Mouse (Mus musculus): ENCODE measurements at regions not wholly inside any gene's neighbourhood (a gene's known extent, or its start where the extent isn't known, plus 50 kb on each side); places are given as distances from the start of the nearest gene placed in this dataset.

DNA sequence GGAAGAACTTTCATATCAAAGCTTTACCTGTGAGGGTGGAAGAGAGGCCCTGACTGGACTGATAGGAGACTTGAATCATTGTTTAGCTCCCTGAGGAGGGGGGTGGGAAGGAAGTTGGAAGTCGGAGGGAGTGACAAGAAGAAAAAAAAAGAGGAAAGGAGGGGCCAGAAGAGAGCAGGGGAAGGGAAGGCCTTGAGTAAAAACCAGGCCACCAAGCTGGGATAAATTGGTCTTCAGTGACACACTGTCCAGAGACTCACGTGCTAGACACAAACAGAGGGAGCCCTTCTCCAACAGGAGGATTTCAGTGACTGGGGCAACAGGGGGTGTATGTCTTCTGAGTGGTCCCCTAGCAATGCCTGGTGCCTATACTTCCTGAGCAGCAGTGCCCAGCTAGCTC, 172.9 kb downstream of the Dact1 start:
- Histone ChIP-seq H3K4me1 (replicated peaks; ENCODE audit: control insufficient read depth, insufficient read depth, low read length) (peaks cover 20% of the 10 kb centered on the region), H3K9ac (ENCODE audit: low read length) (no peak overlapping the region), H3K9me3 (ENCODE audit: control insufficient read depth, low read length) (no peaks in the 10 kb centered on the region), H3K4me2 (ENCODE audit: low read depth, low read length) (no peak overlapping the region), H3K36me3 (ENCODE audit: control insufficient read depth, insufficient read depth, low read length) (no peaks in the 10 kb centered on the region), H3K27me3 (ENCODE audit: control insufficient read depth, insufficient read depth, low read depth, low read length) (peaks cover 3% of the 10 kb centered on the region; the same call in 1 of the 2 replicates), H3K27ac (ENCODE audit: low read length) (peak overlapping the region; percentile 25), H3K4me3 (ENCODE audit: low read length) (no peak overlapping the region)
- WGBS, result 23% methylated on average over 2 of the region's 2 CpGs
- ATAC-seq (ENCODE audit: low read depth), result peak; percentile 50; the same call in 1 of the 2 replicates

DNA sequence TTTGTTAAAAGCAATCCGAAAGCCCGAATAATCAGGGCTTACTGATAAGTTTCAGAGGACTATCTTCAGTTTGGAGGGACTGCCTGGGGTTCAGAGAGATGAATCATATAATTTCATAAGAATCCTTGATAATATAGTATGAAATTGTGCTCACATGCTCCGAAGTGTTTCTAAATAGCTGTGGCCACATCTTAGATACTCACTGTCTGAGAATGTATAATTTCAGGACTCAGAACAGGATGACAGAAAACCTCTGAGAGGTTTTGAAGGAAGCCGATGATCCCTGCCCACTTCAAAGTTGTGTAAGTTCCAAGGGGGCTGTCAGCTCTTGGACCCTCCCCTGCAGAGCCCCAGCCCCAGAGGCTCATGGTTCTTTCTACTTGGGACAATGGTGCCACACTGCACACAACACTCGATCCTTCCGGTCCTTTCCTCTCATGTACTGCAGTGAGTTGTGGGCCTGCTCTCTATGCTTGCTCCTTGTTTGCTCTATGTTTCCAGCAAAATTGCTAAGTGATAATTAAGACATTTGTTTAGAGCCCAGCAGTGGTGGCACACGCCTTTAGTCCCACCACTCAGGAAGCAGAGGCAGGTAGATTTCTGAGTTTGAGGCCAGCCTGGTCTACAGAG, 174.0 kb downstream of the Dact1 start:
- no peak for ATAC-seq (ENCODE audit: low read depth)
- H3K4me1 ChIP-seq (replicated peaks; ENCODE audit: control insufficient read depth, insufficient read depth, low read length), result peaks cover 20% of the 10 kb centered on the region
- no peaks in the 10 kb centered on the region for H3K9me3 ChIP-seq (ENCODE audit: control insufficient read depth, low read length)
- H3K36me3 ChIP-seq (ENCODE audit: control insufficient read depth, insufficient read depth, low read length), result no peaks in the 10 kb centered on the region
- peaks cover 3% of the 10 kb centered on the region; the same call in 1 of the 2 replicates for H3K27me3 ChIP-seq (ENCODE audit: control insufficient read depth, insufficient read depth, low read depth, low read length)
- H3K4me3 ChIP-seq (ENCODE audit: low read length), result no peak overlapping the region
- H3K4me2 ChIP-seq (ENCODE audit: low read depth, low read length), result no peak overlapping the region
- no peak overlapping the region for H3K27ac ChIP-seq (ENCODE audit: low read length)
- WGBS, result 73% methylated on average over 7 of the region's 7 CpGs
- no peak overlapping the region for H3K9ac ChIP-seq (ENCODE audit: low read length)

GRCm38 (mm10) chr12:71484286-71484685, 174.6 kb downstream of the Dact1 start:
- H3K4me1 ChIP-seq (replicated peaks; ENCODE audit: control insufficient read depth, insufficient read depth, low read length), result peaks cover 22% of the 10 kb centered on the region
- no peak for ATAC-seq (ENCODE audit: low read depth)
- H3K27ac ChIP-seq (ENCODE audit: low read length), result no peak overlapping the region
- no peak overlapping the region for H3K4me2 ChIP-seq (ENCODE audit: low read depth, low read length)
- no peaks in the 10 kb centered on the region for H3K27me3 ChIP-seq (ENCODE audit: control insufficient read depth, insufficient read depth, low read depth, low read length)
- H3K36me3 ChIP-seq (ENCODE audit: control insufficient read depth, insufficient read depth, low read length), result no peaks in the 10 kb centered on the region
- WGBS, result 96% methylated on average over 5 of the region's 5 CpGs
- no peak overlapping the region for H3K4me3 ChIP-seq (ENCODE audit: low read length)
- no peak overlapping the region for H3K9ac ChIP-seq (ENCODE audit: low read length)
- no peaks in the 10 kb centered on the region for H3K9me3 ChIP-seq (ENCODE audit: control insufficient read depth, low read length)

- no peak for ATAC-seq (ENCODE audit: low read depth)
- H3K9ac ChIP-seq (ENCODE audit: low read length), result no peak overlapping the region
- H3K4me2 ChIP-seq (ENCODE audit: low read depth, low read length), result no peak overlapping the region
- peaks cover 22% of the 10 kb centered on the region for H3K4me1 ChIP-seq (replicated peaks; ENCODE audit: control insufficient read depth, insufficient read depth, low read length)
- H3K9me3 ChIP-seq (ENCODE audit: control insufficient read depth, low read length), result no peaks in the 10 kb centered on the region
- H3K27ac ChIP-seq (ENCODE audit: low read length), result no peak overlapping the region
- no peak overlapping the region for H3K4me3 ChIP-seq (ENCODE audit: low read length)
- no peaks in the 10 kb centered on the region for H3K27me3 ChIP-seq (ENCODE audit: control insufficient read depth, insufficient read depth, low read depth, low read length)
- H3K36me3 ChIP-seq (ENCODE audit: control insufficient read depth, insufficient read depth, low read length), result no peaks in the 10 kb centered on the region
- 86% methylated on average over 12 of the region's 12 CpGs for WGBS
These were observed 176.4 kb downstream of the Dact1 start for GRCm38 (mm10) chr12:71486078-71486477.

GRCm38 (mm10) chr12:71487591-71488435, 178.1 kb downstream of the Dact1 start:
- 57% methylated on average over 6 of the region's 6 CpGs for WGBS
- H3K4me2 ChIP-seq (ENCODE audit: low read depth, low read length), result no peak overlapping the region
- H3K9me3 ChIP-seq (ENCODE audit: control insufficient read depth, low read length), result no peaks in the 10 kb centered on the region
- H3K4me1 ChIP-seq (replicated peaks; ENCODE audit: control insufficient read depth, insufficient read depth, low read length), result peaks cover 8% of the 10 kb centered on the region; the same call in 1 of the 2 replicates
- H3K4me3 ChIP-seq (ENCODE audit: low read length), result no peak overlapping the region
- no peak for ATAC-seq (ENCODE audit: low read depth)
- no peaks in the 10 kb centered on the region for H3K27me3 ChIP-seq (ENCODE audit: control insufficient read depth, insufficient read depth, low read depth, low read length)
- no peak overlapping the region for H3K9ac ChIP-seq (ENCODE audit: low read length)
- no peak overlapping the region for H3K27ac ChIP-seq (ENCODE audit: low read length)
- no peaks in the 10 kb centered on the region for H3K36me3 ChIP-seq (ENCODE audit: control insufficient read depth, insufficient read depth, low read length)

DNA sequence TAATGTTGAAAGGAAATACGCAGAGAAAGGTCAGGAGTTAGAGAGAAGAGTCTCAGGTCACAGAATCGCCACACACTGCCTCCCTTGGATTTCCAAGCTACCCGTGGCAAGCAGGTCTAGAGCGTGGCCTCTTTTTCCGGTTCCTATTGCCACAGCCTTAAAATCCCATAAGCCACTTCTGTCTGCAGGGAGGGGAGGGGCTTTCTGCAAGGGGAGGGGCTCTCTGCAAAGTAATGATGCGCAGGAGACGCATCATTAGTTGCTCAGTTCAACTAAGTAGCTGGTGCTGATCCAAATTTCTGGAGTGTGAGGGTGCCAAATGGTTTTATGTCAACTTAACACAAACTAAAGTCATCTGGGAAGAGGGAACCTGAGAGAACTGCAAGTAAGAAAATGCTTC, 179.6 kb downstream of the Dact1 start:
- 0 out of 2 replicates have a peak overlapping the region, but pooled peaks have one; percentile 2 for H3K27ac ChIP-seq (ENCODE audit: low read length)
- no peaks in the 10 kb centered on the region for H3K27me3 ChIP-seq (ENCODE audit: control insufficient read depth, insufficient read depth, low read depth, low read length)
- no peak overlapping the region for H3K9ac ChIP-seq (ENCODE audit: low read length)
- H3K36me3 ChIP-seq (ENCODE audit: control insufficient read depth, insufficient read depth, low read length), result no peaks in the 10 kb centered on the region
- no peak overlapping the region for H3K4me2 ChIP-seq (ENCODE audit: low read depth, low read length)
- H3K4me1 ChIP-seq (replicated peaks; ENCODE audit: control insufficient read depth, insufficient read depth, low read length), result peaks cover 4% of the 10 kb centered on the region; the same call in 1 of the 2 replicates
- no peaks in the 10 kb centered on the region for H3K9me3 ChIP-seq (ENCODE audit: control insufficient read depth, low read length)
- H3K4me3 ChIP-seq (ENCODE audit: low read length), result no peak overlapping the region
- ATAC-seq (ENCODE audit: low read depth), result peak; percentile 60; the same call in 1 of the 2 replicates
- WGBS, result 34% methylated on average over 7 of the region's 7 CpGs

DNA sequence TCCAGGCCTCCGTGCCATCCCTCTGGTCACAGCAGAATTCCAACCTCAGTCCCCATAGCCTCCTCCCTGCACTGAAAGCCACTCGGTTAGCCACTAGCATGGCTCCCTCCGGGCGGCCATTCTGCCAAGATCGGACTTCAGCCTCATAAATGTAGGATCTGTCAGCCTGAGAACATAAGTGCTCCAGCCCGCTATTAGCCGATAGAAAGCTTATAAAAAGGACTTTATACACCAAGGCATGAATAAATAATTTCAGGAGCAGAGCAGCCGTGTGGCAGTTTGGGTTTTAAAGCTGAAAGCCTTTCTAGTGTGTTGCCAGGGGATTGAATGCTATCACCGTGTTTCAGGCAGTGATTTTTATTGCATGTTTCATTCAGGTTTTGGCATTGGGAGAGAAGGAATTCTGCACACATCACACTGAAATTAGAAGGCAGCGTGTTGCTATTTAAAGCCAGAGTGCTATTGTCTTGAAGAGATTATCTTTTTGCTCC, 185.2 kb downstream of the Dact1 start:
- H3K27ac ChIP-seq (ENCODE audit: low read length), result no peak overlapping the region
- H3K4me1 ChIP-seq (replicated peaks; ENCODE audit: control insufficient read depth, insufficient read depth, low read length), result peaks cover 2% of the 10 kb centered on the region; the same call in 1 of the 2 replicates
- no peak overlapping the region for H3K9ac ChIP-seq (ENCODE audit: low read length)
- ATAC-seq (ENCODE audit: low read depth), result no peak
- no peak overlapping the region for H3K4me2 ChIP-seq (ENCODE audit: low read depth, low read length)
- H3K9me3 ChIP-seq (ENCODE audit: control insufficient read depth, low read length), result no peaks in the 10 kb centered on the region
- H3K36me3 ChIP-seq (ENCODE audit: control insufficient read depth, insufficient read depth, low read length), result no peaks in the 10 kb centered on the region
- H3K4me3 ChIP-seq (ENCODE audit: low read length), result no peak overlapping the region
- no peaks in the 10 kb centered on the region for H3K27me3 ChIP-seq (ENCODE audit: control insufficient read depth, insufficient read depth, low read depth, low read length)
- WGBS, result 66% methylated on average over 10 of the region's 10 CpGs

DNA sequence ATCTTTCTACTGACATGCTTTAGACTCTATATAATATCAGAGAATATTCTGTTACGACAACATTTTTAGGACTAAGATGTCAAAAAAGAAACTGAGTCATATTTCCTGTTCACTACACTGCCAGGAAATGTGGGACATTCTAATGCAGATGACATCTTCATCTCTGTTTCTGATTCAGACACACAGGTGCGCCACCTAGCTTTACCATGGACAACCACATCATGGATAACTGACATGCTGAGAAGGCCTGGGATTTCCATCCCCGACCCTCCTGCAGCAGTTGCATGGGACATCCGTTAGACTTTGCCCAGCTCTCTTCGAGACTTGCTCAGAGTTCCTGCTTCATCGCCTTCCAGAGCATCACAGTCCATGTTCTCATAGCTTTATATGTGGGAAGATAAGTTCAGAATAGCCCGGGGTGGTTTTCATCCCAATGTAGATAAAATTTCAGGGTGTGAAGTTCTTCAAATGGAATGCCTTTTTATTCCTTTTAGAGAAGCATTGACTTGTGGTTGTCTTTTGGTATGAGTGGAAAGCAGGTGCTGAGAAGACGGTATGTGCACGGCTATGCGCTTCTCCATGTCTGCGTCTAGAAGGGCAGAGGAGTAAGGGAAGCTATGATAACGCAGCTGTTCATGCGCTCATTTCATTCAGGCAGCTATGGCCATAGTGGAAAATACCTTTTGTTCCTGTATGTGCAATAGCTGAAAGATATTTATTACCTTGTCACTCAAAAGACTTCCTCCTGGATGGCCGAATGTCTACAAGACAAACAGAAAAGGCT, 188.8 kb downstream of the Dact1 start:
- Histone ChIP-seq H3K27ac (ENCODE audit: low read length) (no peak overlapping the region), H3K4me3 (ENCODE audit: low read length) (no peak overlapping the region), H3K36me3 (ENCODE audit: control insufficient read depth, insufficient read depth, low read length) (no peaks in the 10 kb centered on the region), H3K27me3 (ENCODE audit: control insufficient read depth, insufficient read depth, low read depth, low read length) (no peaks in the 10 kb centered on the region), H3K9ac (ENCODE audit: low read length) (no peak overlapping the region), H3K4me1 (replicated peaks; ENCODE audit: control insufficient read depth, insufficient read depth, low read length) (no peaks in the 10 kb centered on the region), H3K4me2 (ENCODE audit: low read depth, low read length) (no peak overlapping the region), H3K9me3 (ENCODE audit: control insufficient read depth, low read length) (no peaks in the 10 kb centered on the region)
- WGBS, result 61% methylated on average over 14 of the region's 14 CpGs
- ATAC-seq (ENCODE audit: low read depth), result no peak

Measured in lung, embryonic 16.5 days (tissue).